Mouse (Mus musculus) megakaryocyte, embryonic 14.5 days (primary cell): ENCODE measurements around the gene Zfp748. TPM values are rescaled to one million over a fixed set of nuclear protein-coding genes. Genes with fewer than 3 reads are reported as not detected.
A peak's percentile ranks its signal among the peaks of the same experiment; 100 is the strongest.

Experiments used
- H3K27me3 ChIP-seq: replicated peaks from 2 replicates; pipeline ENCODE3; 2012; ENCODE audit warnings: inconsistent platforms
- H3K36me3 ChIP-seq: replicated peaks from 2 replicates; pipeline ENCODE3; 2012; ENCODE audit warnings: low read length, inconsistent platforms, mixed read lengths
- H3K4me1 ChIP-seq: 2 replicates; pipeline ENCODE4 v1.6.1; 2012; ENCODE audit warnings: inconsistent platforms
- H3K4me3 ChIP-seq: replicated peaks from 2 replicates; pipeline ENCODE3; 2012; ENCODE audit warnings: moderate library complexity, mild to moderate bottlenecking, inconsistent platforms
- H3K9me3 ChIP-seq: 2 replicates; pipeline ENCODE4 v1.6.1; 2012; ENCODE audit warnings: inconsistent platforms
- FLI1 ChIP-seq: IDR thresholded peaks from 2 replicates; pipeline ENCODE4 v1.6.1; 2012; ENCODE audit warnings: low read length, inconsistent platforms, mixed read lengths
- GATA1 ChIP-seq: IDR thresholded peaks from 3 replicates; pipeline ENCODE4 v1.6.1; 2012; ENCODE audit warnings: mixed read lengths, low read length, inconsistent platforms, borderline replicate concordance
- polyA plus RNA-seq: library from polyadenylated mRNA; stranded (reverse); fragments of >175 nt; gene quantifications from 2 replicates; pipeline ENCODE4 v1.2.3, GENCODE M21; 2012; ENCODE audit warnings: low replicate concordance; ENCODE audit not compliant: insufficient read depth

Gene Zfp748
- 0.09 TPM in 1 of 2 replicates, not detected in the other for polyA plus RNA-seq

GRCm38 (mm10) chr13:67553730-67554129 lies at the start of gene Zfp748:
Gene Zfp748, minus strand, starts transcription at chr13:67553830.
- no peaks in the 10 kb centered on the region for H3K27me3 ChIP-seq
- H3K36me3 ChIP-seq: peaks cover 17% of the 10 kb centered on the region
- peak within 1 kb of the TSS; percentile 97 for H3K4me3 ChIP-seq
- TF ChIP-seq FLI1 (no peak), GATA1 (no peak)
- no peaks in the 10 kb centered on the region for H3K9me3 ChIP-seq
- H3K4me1 ChIP-seq: peaks cover 26% of the 10 kb centered on the region

DNA sequence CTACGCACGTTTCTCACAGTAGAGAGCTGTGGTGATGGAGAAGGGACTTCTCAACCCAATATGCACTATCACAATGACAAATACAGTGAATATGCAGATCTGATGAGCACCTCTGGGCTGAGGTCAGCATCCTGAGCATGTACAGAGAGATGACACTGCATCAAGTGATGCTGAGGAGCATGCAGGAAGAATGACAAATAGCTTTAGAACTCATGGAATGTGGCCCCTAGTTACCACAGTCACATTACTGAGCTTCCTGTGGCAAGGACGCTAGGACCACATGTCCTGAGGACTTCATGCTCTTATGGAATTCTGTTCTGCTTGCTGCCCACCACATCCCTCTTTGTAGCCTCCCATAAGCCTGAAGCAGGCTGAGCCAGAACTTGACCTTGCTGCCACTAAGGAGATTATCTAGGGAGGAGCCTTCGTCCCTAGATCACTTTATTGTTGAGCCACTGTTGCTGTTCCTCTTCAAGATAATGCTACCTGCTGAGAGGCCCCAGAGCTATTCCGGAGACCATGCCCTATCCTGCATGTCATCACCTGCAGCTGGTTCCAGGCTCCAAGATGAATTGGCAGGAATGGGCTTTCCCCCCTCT lies 19.1 kb upstream of the Zfp748 start:
- no peaks in the 10 kb centered on the region for H3K27me3 ChIP-seq
- peaks cover 6% of the 10 kb centered on the region for H3K4me1 ChIP-seq
- peak overlapping the region; percentile 46 for H3K4me3 ChIP-seq
- no peaks in the 10 kb centered on the region for H3K36me3 ChIP-seq
- no peak for TF ChIP-seq GATA1
- no peak for TF ChIP-seq FLI1
- peaks cover 7% of the 10 kb centered on the region; the same call in 1 of the 2 replicates for H3K9me3 ChIP-seq

GRCm38 (mm10) chr13:67552505-67553346 lies 904 bp downstream of the Zfp748 start:
- peaks cover 25% of the 10 kb centered on the region for H3K36me3 ChIP-seq
- H3K27me3 ChIP-seq: no peaks in the 10 kb centered on the region
- TF ChIP-seq GATA1 (no peak), FLI1 (0 out of 2 replicates have a peak, but pooled peaks have one; percentile 9)
- peaks cover 32% of the 10 kb centered on the region for H3K4me1 ChIP-seq
- no peaks in the 10 kb centered on the region for H3K9me3 ChIP-seq
- peak overlapping the region; percentile 97 for H3K4me3 ChIP-seq

DNA sequence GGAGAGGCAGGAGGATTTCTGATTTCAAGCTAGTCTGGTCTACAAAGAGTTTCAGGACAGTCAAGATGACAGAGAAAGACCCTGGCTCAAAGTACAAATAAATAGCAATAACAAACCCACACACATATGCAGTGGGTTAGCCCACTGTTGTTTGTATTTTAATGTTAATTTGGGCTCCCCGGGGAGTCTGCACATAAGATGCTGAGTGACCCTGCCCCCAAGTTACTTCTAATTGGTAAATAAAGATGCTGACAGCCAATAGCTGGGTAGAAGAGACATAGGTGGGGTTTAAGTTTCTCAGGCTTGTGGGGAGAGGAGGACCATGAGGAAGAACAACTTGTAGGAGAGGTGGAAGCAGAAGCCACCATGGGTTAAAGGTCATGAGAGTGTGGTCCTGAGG lies 7.7 kb downstream of the Zfp748 start:
- H3K4me3 ChIP-seq: no peak overlapping the region
- H3K4me1 ChIP-seq: peaks cover 14% of the 10 kb centered on the region; the same call in 1 of the 2 replicates
- H3K36me3 ChIP-seq: peaks cover 88% of the 10 kb centered on the region
- no peaks in the 10 kb centered on the region for H3K27me3 ChIP-seq
- peaks cover 19% of the 10 kb centered on the region for H3K9me3 ChIP-seq
- TF ChIP-seq FLI1: no peak

DNA sequence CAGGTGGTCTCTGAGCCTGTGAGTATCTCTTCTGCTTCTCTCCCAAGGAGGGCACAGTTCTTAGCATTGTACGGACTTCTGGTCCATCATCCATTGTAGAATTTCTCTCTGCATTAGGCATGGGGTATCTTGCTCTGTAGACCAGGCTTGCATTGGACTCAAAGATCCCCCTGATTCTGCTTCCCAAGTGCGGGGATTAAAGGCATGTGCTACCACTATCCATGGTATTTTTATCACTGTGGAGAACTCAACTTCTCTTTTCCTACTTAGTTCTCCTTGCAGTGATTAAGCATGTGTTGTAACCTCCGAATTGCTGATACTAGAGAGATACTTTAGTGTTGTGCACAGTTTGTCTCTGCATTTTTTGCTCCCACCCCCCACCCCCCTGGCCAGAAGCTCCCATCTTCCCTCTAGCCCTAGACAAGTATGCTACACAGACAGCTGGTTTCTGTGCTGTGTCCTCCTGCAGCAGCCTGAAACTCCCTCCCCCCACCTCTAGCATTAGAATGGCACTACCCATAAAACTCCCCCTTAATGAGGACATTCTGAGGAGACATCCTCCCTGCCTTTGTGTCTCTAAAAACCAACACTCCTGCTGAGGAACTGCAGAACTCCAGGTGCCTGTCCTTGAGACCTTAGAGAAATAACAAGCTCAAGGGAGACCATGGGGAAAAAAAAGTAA lies 26.4 kb downstream of the Zfp748 start:
- Histone ChIP-seq H3K27me3 (no peaks in the 10 kb centered on the region), H3K36me3 (peaks cover 13% of the 10 kb centered on the region), H3K4me3 (no peak overlapping the region), H3K4me1 (peaks cover 36% of the 10 kb centered on the region), H3K9me3 (peaks cover 11% of the 10 kb centered on the region)
- no peak for TF ChIP-seq FLI1
- TF ChIP-seq GATA1: no peak

GRCm38 (mm10) chr13:67525753-67526410 lies 27.7 kb downstream of the Zfp748 start, which contains the start of the genes Gm26965 and Zfp87:
Gene Gm26965, minus strand, starts transcription at chr13:67526151.
Gene Zfp87, minus strand, starts transcription at chr13:67526177.
- Histone ChIP-seq H3K27me3 (no peaks in the 10 kb centered on the region), H3K9me3 (peaks cover 11% of the 10 kb centered on the region), H3K36me3 (peaks cover 26% of the 10 kb centered on the region), H3K4me3 (peak within 1 kb of the TSS; percentile 100), H3K4me1 (peaks cover 36% of the 10 kb centered on the region)
- TF ChIP-seq GATA1: no peak
- TF ChIP-seq FLI1: no peak

- peaks cover 24% of the 10 kb centered on the region for H3K4me1 ChIP-seq
- TF ChIP-seq FLI1 (no peak), GATA1 (no peak)
These were observed 52.7 kb downstream of the Zfp748 start for GRCm38 (mm10) chr13:67500908-67501307.

DNA sequence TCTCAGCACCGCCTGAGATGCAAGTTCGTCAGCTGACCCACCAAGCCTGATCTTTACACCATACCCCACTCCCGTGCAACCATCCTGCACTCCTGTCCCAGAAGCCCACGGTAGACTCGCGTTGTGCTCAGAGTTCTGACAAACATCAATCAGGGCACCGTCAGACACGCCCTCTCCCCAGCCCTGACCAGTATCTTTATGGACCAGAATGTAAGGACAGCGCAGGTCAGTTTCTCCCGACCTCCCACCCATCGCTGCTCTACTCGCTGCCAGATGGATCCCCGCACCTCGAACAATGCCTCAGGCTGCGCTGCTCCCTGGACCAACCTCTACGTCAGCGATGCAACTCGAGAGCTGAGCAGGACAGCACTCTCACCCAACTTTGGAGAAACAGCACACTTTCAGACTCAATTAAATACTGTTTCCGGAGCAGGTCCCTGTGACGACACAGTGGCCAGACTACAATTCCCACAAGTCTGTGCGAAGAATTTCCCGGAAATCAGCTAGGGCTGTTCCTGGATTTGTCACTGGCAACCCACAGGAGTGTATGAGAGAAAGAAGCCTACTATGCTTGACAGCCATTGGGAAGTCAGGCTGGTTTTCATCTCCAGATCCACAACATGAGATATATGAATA lies 53.4 kb downstream of the Zfp748 start, which contains the start of gene Zfp58:
Gene Zfp58, minus strand, starts transcription at position 472 of the 636 bp plus-strand sequence.
- peak within 1 kb of the TSS; percentile 91 for H3K4me3 ChIP-seq
- TF ChIP-seq FLI1: no peak
- TF ChIP-seq GATA1: no peak

More at GRCm38 (mm10) chr13:67500908-67501307, 52.7 kb downstream of the Zfp748 start:
- no peaks in the 10 kb centered on the region for H3K9me3 ChIP-seq
- peaks cover 12% of the 10 kb centered on the region for H3K36me3 ChIP-seq
- H3K27me3 ChIP-seq: no peaks in the 10 kb centered on the region
- peak overlapping the region; percentile 91 for H3K4me3 ChIP-seq

More for the DNA sequence above, 53.4 kb downstream of the Zfp748 start, which contains the start of gene Zfp58:
- Histone ChIP-seq H3K9me3 (peaks cover 1% of the 10 kb centered on the region; the same call in 1 of the 2 replicates), H3K4me1 (peaks cover 24% of the 10 kb centered on the region), H3K36me3 (peaks cover 17% of the 10 kb centered on the region), H3K27me3 (no peaks in the 10 kb centered on the region)
